Mouse (Mus musculus) urinary bladder, postnatal 4 days (tissue): Measurements from ENCODE around the gene Lctl.
"Not testable (repeated sequence)": the region's sequence is repeated elsewhere in the genome, so short reads cannot be mapped to it uniquely, and the experiment has no call there.

Experiments used
- DNase-seq, 2 experiments: peaks; one replicate each; pipeline ENCODE4 v3.0.0; 2021 to 2022; ENCODE audit warnings: low spot score in 2 of 2

Lctl gene

GRCm38 (mm10) chr9:64119898-64120297 is 3.0 kb downstream of the Lctl start:
- peak in 1 of 2 experiments; percentile 69 for DNase-seq

- no peak for DNase-seq
Measured at GRCm38 (mm10) chr9:64120584-64121277, 3.8 kb downstream of the Lctl start.

GRCm38 (mm10) chr9:64122601-64123000 is 5.7 kb downstream of the Lctl start:
- no peak for DNase-seq

GRCm38 (mm10) chr9:64124846-64125245 is 7.9 kb downstream of the Lctl start:
- not testable (repeated sequence) for DNase-seq

GRCm38 (mm10) chr9:64125307-64125706 is 8.4 kb downstream of the Lctl start:
- no peak for DNase-seq

- DNase-seq: no peak
Measured at GRCm38 (mm10) chr9:64126121-64126520, 9.2 kb downstream of the Lctl start.

- no peak for DNase-seq
Measured at GRCm38 (mm10) chr9:64131623-64132022, 14.7 kb downstream of the Lctl start.

- not testable (repeated sequence) for DNase-seq
Measured at GRCm38 (mm10) chr9:64138896-64139295, 21.9 kb downstream of the Lctl start.

- no peak for DNase-seq
Measured at GRCm38 (mm10) chr9:64139879-64140278, 22.9 kb downstream of the Lctl start.

GRCm38 (mm10) chr9:64156641-64157040 is 39.7 kb downstream of the Lctl start:
- DNase-seq: no peak

- no peak for DNase-seq
Measured at GRCm38 (mm10) chr9:64160471-64160870, 43.5 kb downstream of the Lctl start.

GRCm38 (mm10) chr9:64169967-64170366 is 53.0 kb downstream of the Lctl start:
- DNase-seq: not testable (repeated sequence)

- DNase-seq: no peak
Measured at GRCm38 (mm10) chr9:64172145-64172815, 55.3 kb downstream of the Lctl start.

GRCm38 (mm10) chr9:64172816-64173665 is 56.1 kb downstream of the Lctl start, which contains the start of the genes Zwilch and Rpl4:
Gene Zwilch (minus strand): TSS chr9:64173104.
Gene Rpl4 (plus strand): TSS chr9:64173375.
- DNase-seq: peak; percentile 74 to 85

- DNase-seq: no peak
Measured at GRCm38 (mm10) chr9:64173666-64174220, 56.8 kb downstream of the Lctl start.

- no peak for DNase-seq
Measured at GRCm38 (mm10) chr9:64174341-64174740, 57.4 kb downstream of the Lctl start.

- no peak for DNase-seq
Measured at GRCm38 (mm10) chr9:64174766-64175165, 57.8 kb downstream of the Lctl start.

GRCm38 (mm10) chr9:64175378-64175777 is 58.4 kb downstream of the Lctl start:
- no peak for DNase-seq

GRCm38 (mm10) chr9:64178610-64178973 is 61.6 kb downstream of the Lctl start:
- DNase-seq: no peak

GRCm38 (mm10) chr9:64178974-64179646 is 62.2 kb downstream of the Lctl start, which contains the start of gene Snapc5:
Gene Snapc5 (plus strand): TSS chr9:64179274.
- peak; percentile 88 to 92 for DNase-seq

- not testable (repeated sequence) for DNase-seq
Measured at GRCm38 (mm10) chr9:64183295-64183694, 66.3 kb downstream of the Lctl start.
